Mouse (Mus musculus) intestine, postnatal 0 days (tissue): ENCODE measurements at regions not wholly inside any gene's neighbourhood (a gene's known extent, or its start where the extent isn't known, plus 50 kb on each side); places are given as distances from the start of the nearest gene placed in this dataset.

Experiments
- ATAC-seq: fragments of 200-750 bp; cut with Nextera tagmentation; 2 replicates; pipeline ENCODE4 v1.8.0; 2017; ENCODE audit warnings: mild to moderate bottlenecking, moderate TSS enrichment, moderate library complexity
- H3K27ac ChIP-seq: fragments of 300-500 bp; sonication (generic); 2 replicates; pipeline ENCODE4 v1.5.1; 2014; ENCODE audit warnings: mild to moderate bottlenecking, low read depth, low read length, moderate library complexity
- H3K27me3 ChIP-seq: fragments of 300-500 bp; sonication (generic); replicated peaks from 2 replicates; pipeline ENCODE4 v1.6.1; 2014; ENCODE audit warnings: low read length, mixed read lengths; ENCODE audit not compliant: control insufficient read depth, insufficient read depth
- H3K36me3 ChIP-seq: fragments of 300-500 bp; sonication (generic); 2 replicates; pipeline ENCODE4 v1.6.1; 2014; ENCODE audit warnings: mild to moderate bottlenecking, moderate library complexity; ENCODE audit not compliant: control insufficient read depth, insufficient read depth
- H3K4me1 ChIP-seq: fragments of 300-500 bp; sonication (generic); replicated peaks from 2 replicates; pipeline ENCODE4 v1.6.1; 2014; ENCODE audit warnings: antibody characterized with exemption, low read length, mixed read lengths; ENCODE audit not compliant: control insufficient read depth, insufficient read depth
- H3K4me2 ChIP-seq: fragments of 300-500 bp; sonication (generic); replicated peaks from 2 replicates; pipeline ENCODE4 v1.6.1; 2014; ENCODE audit warnings: low read depth, mild to moderate bottlenecking, moderate library complexity
- H3K4me3 ChIP-seq: fragments of 300-500 bp; sonication (generic); 2 replicates; pipeline ENCODE4 v1.5.1; 2014; ENCODE audit warnings: low read depth, low read length
- H3K9ac ChIP-seq: fragments of 300-500 bp; sonication (generic); 2 replicates; pipeline ENCODE4 v1.6.1; 2014; ENCODE audit warnings: mild to moderate bottlenecking, low read depth, low read length
- H3K9me3 ChIP-seq: fragments of 300-500 bp; sonication (generic); 2 replicates; pipeline ENCODE4 v1.6.1; 2016; ENCODE audit warnings: mixed run types; ENCODE audit not compliant: control insufficient read depth
- CTCF ChIP-seq: sonication (generic); IDR thresholded peaks from 2 replicates; pipeline ENCODE4 v1.5.1; 2016; ENCODE audit warnings: low read depth, mild to moderate bottlenecking, control low read depth, antibody characterized with exemption, moderate library complexity
- WGBS: fragments of 180-500 bp; shearing (Covaris S2); extraction: QIAGEN DNeasy Blood & Tissue Kit; methylation state at CpG from one replicate; pipeline ENCODE4 v1.1.7; 2014; 5-methylcytosine and 5-hydroxymethylcytosine counted together

DNA sequence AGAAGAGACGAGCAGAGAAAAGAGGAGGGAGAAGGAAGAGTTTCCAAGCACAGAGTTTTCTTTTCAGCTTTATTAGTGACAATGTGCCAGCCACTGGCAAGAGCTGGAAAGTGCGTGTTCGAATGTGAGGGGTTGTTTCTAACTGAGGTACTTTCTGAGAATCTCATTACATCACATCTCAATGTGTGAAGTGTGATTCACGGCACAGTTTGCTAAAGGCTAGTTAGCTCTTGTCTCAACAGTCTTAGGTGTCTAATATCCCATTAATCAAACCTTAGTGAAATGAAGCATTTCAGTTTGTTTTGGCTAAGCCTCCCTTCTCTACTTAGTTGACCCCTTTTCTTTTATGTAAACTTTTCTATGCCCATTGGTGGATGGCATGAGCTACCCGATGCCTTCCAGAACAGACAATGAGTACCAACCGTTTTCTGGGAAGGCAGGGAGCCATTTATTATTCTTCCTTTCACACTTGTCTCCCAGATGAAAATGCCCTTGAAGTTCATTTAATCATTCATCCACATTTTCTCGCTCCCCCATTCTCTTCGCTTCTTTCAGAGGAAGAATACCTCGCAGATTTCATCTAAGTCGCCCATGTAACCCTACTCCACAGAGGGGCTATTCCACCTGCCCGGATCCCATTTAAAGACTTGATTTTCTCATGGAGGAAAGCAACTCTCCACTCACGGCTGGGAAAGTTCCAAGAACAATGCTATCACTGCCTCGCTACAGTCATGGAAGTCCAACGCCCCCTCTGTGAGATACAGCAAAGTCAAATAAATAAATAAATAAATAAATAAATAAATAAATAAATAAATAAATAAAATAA is 348.0 kb downstream of the Tmem182 start:
- Histone ChIP-seq H3K9me3 (no peaks in the 10 kb centered on the region), H3K4me2 (no peak overlapping the region), H3K9ac (no peak overlapping the region), H3K27ac (no peak overlapping the region), H3K27me3 (no peaks in the 10 kb centered on the region), H3K36me3 (no peaks in the 10 kb centered on the region), H3K4me1 (no peaks in the 10 kb centered on the region), H3K4me3 (no peak overlapping the region)
- ATAC-seq: no peak
- WGBS: 81% methylated on average over 14 of the region's 14 CpGs
- no peak for TF ChIP-seq CTCF

DNA sequence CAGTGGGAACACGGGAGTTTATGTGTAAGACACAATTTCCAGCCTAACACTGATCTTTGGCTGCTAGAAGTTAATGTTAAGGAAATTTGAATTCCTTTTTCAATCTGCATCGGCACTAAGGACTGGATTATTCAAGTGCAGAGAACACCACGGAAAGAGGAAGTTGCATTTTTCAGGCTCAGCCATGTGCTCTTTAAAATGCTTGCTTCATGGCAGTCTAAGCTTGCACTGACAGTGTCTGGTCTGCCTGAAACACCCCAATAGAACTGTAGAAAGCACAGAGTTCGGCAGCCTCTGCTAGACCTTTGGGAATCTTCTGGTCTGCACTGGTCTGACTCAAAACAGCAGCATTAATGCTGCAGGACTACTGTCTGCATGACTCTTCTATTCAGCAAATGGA is 348.8 kb downstream of the Tmem182 start:
- no peaks in the 10 kb centered on the region for H3K4me1 ChIP-seq
- H3K36me3 ChIP-seq: no peaks in the 10 kb centered on the region
- no peak overlapping the region for H3K4me2 ChIP-seq
- no peak overlapping the region for H3K27ac ChIP-seq
- no peak for ATAC-seq
- H3K9me3 ChIP-seq: no peaks in the 10 kb centered on the region
- TF ChIP-seq CTCF: no peak
- H3K27me3 ChIP-seq: no peaks in the 10 kb centered on the region
- WGBS: 65% methylated on average over 4 of the region's 4 CpGs
- H3K4me3 ChIP-seq: no peak overlapping the region
- H3K9ac ChIP-seq: no peak overlapping the region

DNA sequence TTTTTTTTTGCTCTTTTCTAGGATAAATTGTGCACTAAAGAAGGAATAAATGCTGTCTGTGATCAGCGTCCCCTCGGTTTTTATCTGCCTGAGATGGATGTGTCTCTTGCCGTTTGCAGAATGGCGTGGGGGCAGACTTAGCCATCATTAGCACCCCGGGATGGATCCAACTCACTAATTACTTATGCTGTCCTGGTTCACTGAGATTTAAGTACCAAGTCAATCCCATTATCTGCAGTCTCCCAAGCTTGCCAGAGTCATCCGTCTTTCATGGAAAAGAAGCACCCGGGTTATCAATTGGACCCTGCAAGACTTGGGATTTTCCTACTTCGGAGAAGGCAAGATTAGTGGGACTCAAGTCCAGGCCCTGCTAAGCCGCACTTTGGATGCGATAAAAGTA is 351.5 kb downstream of the Tmem182 start:
- Histone ChIP-seq H3K4me2 (no peak overlapping the region), H3K9ac (no peak overlapping the region), H3K4me3 (no peak overlapping the region), H3K9me3 (no peaks in the 10 kb centered on the region), H3K27me3 (no peaks in the 10 kb centered on the region), H3K36me3 (no peaks in the 10 kb centered on the region), H3K4me1 (no peaks in the 10 kb centered on the region), H3K27ac (no peak overlapping the region)
- no peak for TF ChIP-seq CTCF
- WGBS: 78% methylated on average over 10 of the region's 10 CpGs
- no peak for ATAC-seq

DNA sequence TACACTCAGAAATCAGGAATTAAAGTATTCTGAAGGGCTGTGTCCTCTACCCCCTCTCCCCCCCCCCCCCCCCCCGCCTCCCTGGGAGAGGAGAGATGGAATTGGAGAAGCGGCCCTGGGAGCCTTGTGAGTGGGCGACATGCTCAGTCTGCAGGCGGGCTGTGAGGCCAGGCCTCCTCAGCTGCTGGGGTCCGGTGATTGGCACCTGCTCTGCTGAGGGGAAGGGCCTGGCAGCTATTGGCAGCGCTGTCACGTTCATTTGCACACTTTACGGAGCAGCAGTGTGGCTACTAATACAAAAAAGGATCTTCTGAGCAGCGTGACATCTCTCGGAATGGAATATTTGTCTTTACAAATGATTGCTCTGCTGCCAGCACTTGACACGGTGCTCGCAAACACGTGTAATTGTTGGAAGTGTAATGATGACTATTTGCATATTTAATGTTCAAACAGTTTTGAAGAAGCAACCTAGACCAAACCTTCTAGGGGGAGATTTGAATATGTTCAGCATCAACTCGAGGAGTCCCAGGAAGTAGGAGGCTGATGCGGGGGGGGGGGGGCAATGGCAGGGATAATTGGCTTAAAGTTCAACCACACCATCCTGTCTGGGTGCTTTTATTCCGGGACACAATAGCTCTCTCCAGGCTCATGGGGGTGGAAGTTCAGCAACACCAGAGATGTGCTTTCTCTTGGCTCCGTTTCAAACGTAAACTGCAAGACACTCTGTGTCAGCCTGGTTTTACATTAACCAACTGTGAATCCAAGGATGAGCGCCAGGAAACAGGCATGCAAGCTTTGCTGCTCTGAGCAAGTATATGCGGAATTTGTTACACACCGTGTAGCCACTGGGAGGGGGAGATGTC is 352.5 kb downstream of the Tmem182 start:
- no peak for ATAC-seq
- no peak overlapping the region for H3K9ac ChIP-seq
- 0 out of 2 replicates have a peak overlapping the region, but pooled peaks have one; percentile 14 for H3K4me2 ChIP-seq
- no peak for TF ChIP-seq CTCF
- no peaks in the 10 kb centered on the region for H3K4me1 ChIP-seq
- H3K27me3 ChIP-seq: no peaks in the 10 kb centered on the region
- H3K9me3 ChIP-seq: no peaks in the 10 kb centered on the region
- 22% methylated on average over 20 of the region's 21 CpGs for WGBS
- H3K4me3 ChIP-seq: no peak overlapping the region
- H3K36me3 ChIP-seq: no peaks in the 10 kb centered on the region
- H3K27ac ChIP-seq: no peak overlapping the region

DNA sequence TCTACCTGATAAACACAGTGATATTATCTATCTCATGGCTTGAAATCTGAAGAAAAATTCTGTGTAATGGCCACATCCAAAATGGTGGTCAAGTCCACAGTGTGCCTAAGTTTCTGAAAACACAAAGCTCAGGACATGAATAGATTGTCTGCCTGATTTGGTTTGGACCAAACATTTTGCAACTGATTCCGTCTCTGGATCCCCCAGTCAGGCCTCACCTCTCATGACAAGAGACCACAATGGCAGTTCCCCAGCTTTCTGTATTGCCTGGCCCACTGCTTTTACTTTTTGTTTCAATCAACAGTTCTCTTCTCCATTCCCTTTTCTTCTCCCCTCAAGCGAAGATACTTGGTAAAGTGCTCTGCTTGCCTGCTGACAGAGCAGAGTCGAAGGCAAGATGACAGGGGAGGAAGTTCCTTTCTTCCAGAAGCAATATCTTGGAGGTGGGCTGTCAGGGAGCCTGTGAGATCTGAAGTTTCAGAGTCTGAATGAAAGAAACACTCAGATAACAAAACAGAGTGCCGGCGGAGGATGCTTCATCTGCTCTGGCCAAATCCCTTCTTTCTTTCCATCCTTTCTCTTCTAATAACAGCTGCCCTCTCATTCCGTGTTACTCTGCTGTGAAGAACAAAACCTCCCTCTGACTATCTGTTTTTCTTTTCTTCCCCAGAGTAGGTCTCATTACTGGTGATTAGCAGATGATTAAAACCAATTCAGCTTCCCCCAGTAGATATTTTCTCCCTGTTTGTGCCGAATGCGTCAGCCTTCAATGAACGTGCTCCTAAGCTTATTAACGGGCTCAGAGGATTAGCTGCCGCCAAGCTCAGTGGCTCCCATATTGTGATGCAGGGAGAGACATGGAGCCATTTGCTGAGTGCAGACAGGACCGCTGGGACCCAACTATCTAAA is 360.7 kb downstream of the Tmem182 start:
- no peak for TF ChIP-seq CTCF
- no peak overlapping the region for H3K27ac ChIP-seq
- no peaks in the 10 kb centered on the region for H3K9me3 ChIP-seq
- no peak for ATAC-seq
- H3K4me2 ChIP-seq: no peak overlapping the region
- no peak overlapping the region for H3K4me3 ChIP-seq
- no peak overlapping the region for H3K9ac ChIP-seq
- no peaks in the 10 kb centered on the region for H3K36me3 ChIP-seq
- 61% methylated on average over 12 of the region's 12 CpGs for WGBS
- no peaks in the 10 kb centered on the region for H3K4me1 ChIP-seq
- no peaks in the 10 kb centered on the region for H3K27me3 ChIP-seq
